Mouse (Mus musculus) layer of hippocampus, postnatal 10 days (tissue): ENCODE results near the gene Sult6b1. TPM values are rescaled to one million over a fixed set of nuclear protein-coding genes. Genes with fewer than 3 reads are reported as not detected.

ENCODE experiments used
- DNase-seq, 2 experiments: peaks; one replicate each; pipeline ENCODE4 v3.0.0; 2021; ENCODE audit warnings: low spot score in 2 of 2
- total RNA-seq, 2 experiments: library from RNA; stranded (reverse); gene quantifications; 2 replicates each; pipeline ENCODE4 v1.2.3; 2021

The Sult6b1 gene
- total RNA-seq, 2 experiments from 2014 or later = not detected

- DNase-seq = no peak
Measured at GRCm38 (mm10) chr17:78885286-78886065, 21.3 kb downstream of the Sult6b1 start.

- DNase-seq = no peak
Measured at GRCm38 (mm10) chr17:78883291-78883690, 23.5 kb downstream of the Sult6b1 start.

- peak; percentile 57 to 65 for DNase-seq
Measured at GRCm38 (mm10) chr17:78882401-78883112, 24.2 kb downstream of the Sult6b1 start, which contains the start of gene Eif2ak2. TSS of gene Eif2ak2 (minus strand) at chr17:78882573.

- DNase-seq = no peak
Measured at GRCm38 (mm10) chr17:78881878-78882304, 24.9 kb downstream of the Sult6b1 start.

- DNase-seq = no peak
Measured at GRCm38 (mm10) chr17:78873886-78874285, 32.9 kb downstream of the Sult6b1 start.

GRCm38 (mm10) chr17:78856243-78856642, 50.5 kb downstream of the Sult6b1 start:
- DNase-seq = no peak

- no peak for DNase-seq
Measured at GRCm38 (mm10) chr17:78842271-78842928, 64.4 kb downstream of the Sult6b1 start.

- no peak for DNase-seq
Measured at GRCm38 (mm10) chr17:78836056-78836455, 70.7 kb downstream of the Sult6b1 start.

GRCm38 (mm10) chr17:78834856-78835835, 71.6 kb downstream of the Sult6b1 start, which contains the start of the genes Heatr5b and Gpatch11:
TSS of gene Heatr5b (minus strand) at chr17:78835364.
TSS of gene Gpatch11 (plus strand) at chr17:78835567.
- DNase-seq = peak; percentile 99

Other genes with a start within 250 kb of the Sult6b1 start
- gene Strn, start 169.8 kb downstream of the Sult6b1 start, total RNA-seq = 10 to 100 TPM; 66.7 to 67.1 TPM
- 10 to 100 TPM; 49.7 to 54.6 TPM for gene Heatr5b, start 71.6 kb downstream of the Sult6b1 start, total RNA-seq
- gene Gpatch11, start 71.4 kb downstream of the Sult6b1 start, total RNA-seq = 10 to 100 TPM; 26.1 to 41.8 TPM
- gene Eif2ak2, start 24.4 kb downstream of the Sult6b1 start, total RNA-seq = 10 to 100 TPM in 1 of 2 experiments, 1 to 10 TPM in 1; 6.2 to 11.1 TPM
- gene Cebpzos, start 9.5 kb upstream of the Sult6b1 start, total RNA-seq = 10 to 100 TPM; 27.7 to 33.4 TPM
- 10 to 100 TPM; 33.6 to 33.8 TPM for gene Cebpz, start 30.1 kb upstream of the Sult6b1 start, total RNA-seq
- 10 to 100 TPM; 62.8 to 70.1 TPM for gene Ndufaf7, start 30.1 kb upstream of the Sult6b1 start, total RNA-seq
- gene Prkd3, start 113.8 kb upstream of the Sult6b1 start, total RNA-seq = 10 to 100 TPM; 17.2 to 18.8 TPM
- gene Qpct, start 144.9 kb upstream of the Sult6b1 start, total RNA-seq = 10 to 100 TPM; 18.6 to 20.5 TPM